Mouse (Mus musculus): ENCODE data around the gene Fggy.

DNA sequence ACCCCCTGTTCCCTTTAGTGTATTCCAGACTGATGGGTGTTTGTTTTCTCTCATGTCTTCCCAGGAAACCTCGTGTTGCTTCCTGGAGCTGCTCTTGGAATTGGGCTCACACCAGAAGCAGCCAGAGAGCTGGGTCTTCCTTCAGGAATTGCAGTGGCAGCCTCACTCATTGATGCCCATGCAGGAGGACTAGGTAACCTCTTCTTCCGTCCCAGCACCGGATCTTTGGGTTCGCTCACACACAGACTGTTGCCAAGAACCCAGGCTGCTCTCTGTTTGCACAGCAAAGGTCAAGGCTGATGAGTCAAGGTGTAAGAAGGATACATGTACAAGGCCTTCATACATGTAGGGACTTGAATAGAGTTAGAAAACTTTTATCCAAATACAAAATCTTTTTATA lies 181.4 kb downstream of the Fggy start:
- TF ChIP-seq TAL1 (IDR thresholded peaks at IDR 0.05; ENCODE audit: low read length) (no peak), GATA1 (IDR thresholded peaks at IDR 0.05; ENCODE audit: low read length) (no peak)

Measured in erythroblast, embryonic 14.5 days (primary cell).